Mouse (Mus musculus): ENCODE results near the gene Dusp10.

- TF ChIP-seq POLR2A (IDR thresholded peaks at IDR 0.05; ENCODE audit: borderline replicate concordance, extremely low read depth, insufficient read depth, insufficient read length, poor library complexity, severe bottlenecking), result no peak
- TF ChIP-seq CTCF (IDR thresholded peaks at IDR 0.05; ENCODE audit: borderline replicate concordance, extremely low read depth, insufficient read depth, insufficient read length), result no peak
These were observed 47.3 kb downstream of the Dusp10 start for GRCm38 (mm10) chr1:184060381-184060780.

Data from brain, embryonic 14.5 days (tissue).